Comparison of ENCODE assay signal across 8 mouse cellular contexts in the genomic region with DNA sequence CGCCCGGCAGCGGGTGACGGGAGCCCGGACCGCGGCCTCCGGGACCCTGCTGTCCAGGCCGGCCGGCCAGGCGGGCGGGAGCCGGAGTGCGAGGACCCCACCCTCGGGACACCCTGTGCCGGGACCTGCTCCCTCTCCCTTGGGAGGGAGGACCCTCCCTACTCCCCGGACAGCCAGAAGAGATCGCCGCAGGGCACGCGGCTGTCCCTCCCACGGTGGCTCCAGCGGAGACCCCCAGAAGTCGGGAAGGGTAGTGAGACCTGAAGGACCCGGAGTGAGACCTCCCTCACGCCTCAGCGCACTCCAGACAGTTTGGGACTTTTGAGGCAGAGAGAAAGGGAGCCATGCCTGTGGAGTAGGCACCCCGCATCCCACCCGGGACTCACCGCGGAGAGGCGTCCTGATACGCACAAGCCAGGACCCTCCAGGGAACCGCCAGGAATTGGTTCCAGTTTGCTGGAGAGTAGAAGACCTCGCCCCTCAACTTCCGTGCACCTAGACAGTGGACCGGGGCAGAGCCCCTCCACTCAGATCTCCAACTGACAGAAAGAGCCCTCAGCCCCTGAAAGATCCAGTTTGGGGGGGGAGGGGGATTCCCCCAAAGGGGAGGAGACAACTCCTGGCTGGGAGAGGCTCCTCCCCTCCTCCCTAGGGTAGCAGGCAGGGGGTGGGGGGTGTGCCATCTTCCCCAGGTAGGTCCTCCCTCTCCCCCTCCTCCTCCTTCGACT. TPM values are rescaled to one million over a fixed set of nuclear protein-coding genes. Genes with fewer than 3 reads are reported as not detected.
DNase-seq lines count a peak whose midpoint lies in the region; ATAC-seq and TF ChIP-seq lines count a peak whose summit lies in the region.

No protein-coding gene starts in this region.

- ATAC-seq in forebrain, postnatal 0 days: peak; percentile 68
- ATAC-seq in intestine, postnatal 0 days: peak; percentile 66
- ATAC-seq in neural tube, embryonic 13.5 days (ENCODE audit: low read depth): peak; percentile 76
- no peak for ATAC-seq in activated CD4-positive, CD25-positive, alpha-beta regulatory T cell, adult 4 months

- H3K9me3 ChIP-seq in forebrain, postnatal 0 days (ENCODE audit: low read length): no peaks in the 10 kb centered on the region
- H3K9me3 ChIP-seq in intestine, postnatal 0 days (ENCODE audit: control insufficient read depth): no peaks in the 10 kb centered on the region
- no peaks in the 10 kb centered on the region for H3K9me3 ChIP-seq in neural tube, embryonic 13.5 days

- peak; percentile 44 to 52 for DNase-seq in right cerebral cortex, postnatal 10 days (ENCODE audit: low spot score in 2 of 2)
- DNase-seq in right cerebral cortex, adult 2 months (ENCODE audit: low spot score in 2 of 2): no peak
- peak; percentile 65 for DNase-seq in cerebellum, adult 9-10 months
- DNase-seq in forebrain, postnatal 0 days: peak; percentile 57
- peak; percentile 44 to 46 for DNase-seq in lung, adult 18-20 months

- peak overlapping the region; percentile 87 for H3K9ac ChIP-seq in forebrain, postnatal 0 days
- H3K9ac ChIP-seq in intestine, postnatal 0 days (ENCODE audit: low read depth, low read length): peak overlapping the region; percentile 98
- peak overlapping the region; percentile 97 for H3K9ac ChIP-seq in neural tube, embryonic 13.5 days

- no peaks in the 10 kb centered on the region for H3K27me3 ChIP-seq in forebrain, postnatal 0 days (ENCODE audit: insufficient read depth, low read length)
- H3K27me3 ChIP-seq in intestine, postnatal 0 days (replicated peaks; ENCODE audit: control insufficient read depth, insufficient read depth, low read length): no peaks in the 10 kb centered on the region
- peaks cover 7% of the 10 kb centered on the region; the same call in 1 of the 2 replicates for H3K27me3 ChIP-seq in neural tube, embryonic 13.5 days

- no peak for TF ChIP-seq CTCF in forebrain, postnatal 0 days (IDR thresholded peaks at IDR 0.05; ENCODE audit: low read depth)
- no peak for TF ChIP-seq CTCF in intestine, postnatal 0 days (IDR thresholded peaks at IDR 0.05; ENCODE audit: low read depth)

- H3K36me3 ChIP-seq in forebrain, postnatal 0 days (ENCODE audit: insufficient read depth): no peaks in the 10 kb centered on the region
- H3K36me3 ChIP-seq in intestine, postnatal 0 days (ENCODE audit: control insufficient read depth, insufficient read depth): no peaks in the 10 kb centered on the region
- H3K36me3 ChIP-seq in neural tube, embryonic 13.5 days: no peaks in the 10 kb centered on the region

- peaks cover 19% of the 10 kb centered on the region; the same call in 1 of the 2 replicates for H3K4me1 ChIP-seq in forebrain, postnatal 0 days (ENCODE audit: insufficient read depth)
- peaks cover 5% of the 10 kb centered on the region; the same call in 1 of the 2 replicates for H3K4me1 ChIP-seq in intestine, postnatal 0 days (replicated peaks; ENCODE audit: control insufficient read depth, insufficient read depth, low read length)
- H3K4me1 ChIP-seq in neural tube, embryonic 13.5 days (replicated peaks): peaks cover 45% of the 10 kb centered on the region

- H3K4me3 ChIP-seq in forebrain, postnatal 0 days (ENCODE audit: low read depth, low read length): peak overlapping the region; percentile 62
- H3K4me3 ChIP-seq in intestine, postnatal 0 days (ENCODE audit: low read depth, low read length): peak overlapping the region; percentile 91
- peak overlapping the region; percentile 95 for H3K4me3 ChIP-seq in neural tube, embryonic 13.5 days

- H3K4me2 ChIP-seq in forebrain, postnatal 0 days (ENCODE audit: low read depth): peak overlapping the region; percentile 86
- peak overlapping the region; percentile 96 for H3K4me2 ChIP-seq in intestine, postnatal 0 days (replicated peaks; ENCODE audit: low read depth)
- H3K4me2 ChIP-seq in neural tube, embryonic 13.5 days: peak overlapping the region; percentile 83

- H3K27ac ChIP-seq in forebrain, postnatal 0 days (ENCODE audit: low read depth, low read length): peak overlapping the region; percentile 70
- H3K27ac ChIP-seq in intestine, postnatal 0 days (ENCODE audit: low read depth, low read length): peak overlapping the region; percentile 86
- H3K27ac ChIP-seq in neural tube, embryonic 13.5 days (replicated peaks): peak overlapping the region; percentile 52; the same call in 1 of the 2 replicates

- 3% methylated on average over 32 of the region's 38 CpGs for WGBS in forebrain, postnatal 0 days
- WGBS in intestine, postnatal 0 days: 0% methylated on average over 37 of the region's 38 CpGs
- under 1% methylated on average over 36 of the region's 38 CpGs for WGBS in neural tube, embryonic 13.5 days

RNA-seq across cellular contexts. Expression of a gene that starts 0.5 kb away (rescaled TPM):
- 16.3 and 23.4 TPM in 2 replicates for total RNA-seq in forebrain, postnatal 0 days (2014; rRNA removed)
- 6.7 and 8.1 TPM in 2 replicates for polyA plus RNA-seq in forebrain, postnatal 0 days (2015; fragmentation: Nextera tagmentation; extraction: Ambion mirVana)
- polyA plus RNA-seq in intestine, postnatal 0 days (2015; fragmentation: Nextera tagmentation; extraction: Ambion mirVana): 2.8 and 2.9 TPM in 2 replicates
- 6.3 and 7.3 TPM in 2 replicates for polyA plus RNA-seq in neural tube, embryonic 13.5 days (2015; fragmentation: Nextera tagmentation; extraction: Ambion mirVana)
- polyA plus RNA-seq in activated CD4-positive, CD25-positive, alpha-beta regulatory T cell, adult 4 months (2017; shearing (Covaris generic)): 1 to 10 TPM; 6.6 to 8.7 TPM

RNA-seq across cellular contexts. Expression of a gene that starts 18.8 kb away (rescaled TPM):
- total RNA-seq in forebrain, postnatal 0 days (2014; rRNA removed): 68.9 and 78.2 TPM in 2 replicates
- polyA plus RNA-seq in forebrain, postnatal 0 days (2015; fragmentation: Nextera tagmentation; extraction: Ambion mirVana): 27.3 and 41.6 TPM in 2 replicates
- 2.9 TPM in 2 replicates for polyA plus RNA-seq in intestine, postnatal 0 days (2015; fragmentation: Nextera tagmentation; extraction: Ambion mirVana)
- polyA plus RNA-seq in neural tube, embryonic 13.5 days (2015; fragmentation: Nextera tagmentation; extraction: Ambion mirVana): 22.5 and 27.5 TPM in 2 replicates
- polyA plus RNA-seq in activated CD4-positive, CD25-positive, alpha-beta regulatory T cell, adult 4 months (2017; shearing (Covaris generic)): 10 to 100 TPM; 64.2 to 69.4 TPM

RNA-seq across cellular contexts. Expression of a gene that starts 35.7 kb away (rescaled TPM):
- total RNA-seq in forebrain, postnatal 0 days (2014; rRNA removed): 1.5 and 2.3 TPM in 2 replicates
- 1.7 and 1.8 TPM in 2 replicates for polyA plus RNA-seq in forebrain, postnatal 0 days (2015; fragmentation: Nextera tagmentation; extraction: Ambion mirVana)
- polyA plus RNA-seq in intestine, postnatal 0 days (2015; fragmentation: Nextera tagmentation; extraction: Ambion mirVana): 2.1 and 2.2 TPM in 2 replicates
- polyA plus RNA-seq in neural tube, embryonic 13.5 days (2015; fragmentation: Nextera tagmentation; extraction: Ambion mirVana): 2.6 and 2.7 TPM in 2 replicates
- polyA plus RNA-seq in activated CD4-positive, CD25-positive, alpha-beta regulatory T cell, adult 4 months (2017; shearing (Covaris generic)): under 1 TPM in 1 of 2 experiments, not detected in 1; 0.60 TPM

RNA-seq across cellular contexts. Expression of a gene that starts 54.0 kb away (rescaled TPM):
- total RNA-seq in forebrain, postnatal 0 days (2014; rRNA removed): 131 and 146 TPM in 2 replicates
- polyA plus RNA-seq in forebrain, postnatal 0 days (2015; fragmentation: Nextera tagmentation; extraction: Ambion mirVana): 134 and 152 TPM in 2 replicates
- 45.8 and 48.7 TPM in 2 replicates for polyA plus RNA-seq in intestine, postnatal 0 days (2015; fragmentation: Nextera tagmentation; extraction: Ambion mirVana)
- polyA plus RNA-seq in neural tube, embryonic 13.5 days (2015; fragmentation: Nextera tagmentation; extraction: Ambion mirVana): 128 and 130 TPM in 2 replicates
- 10 to 100 TPM; 32.2 to 44.6 TPM for polyA plus RNA-seq in activated CD4-positive, CD25-positive, alpha-beta regulatory T cell, adult 4 months (2017; shearing (Covaris generic))

Comparison
In these comparisons a context has a peak if more than half of its experiments do, and no peak if none do; other contexts are left out.
1. DNase-seq: peak in right cerebral cortex, postnatal 10 days (2 of 2), cerebellum, adult 9-10 months (single experiment), forebrain, postnatal 0 days (single experiment) and lung, adult 18-20 months (2 of 2); none in right cerebral cortex, adult 2 months (0 of 2).
2. Peak in every context shown above with its lines, with median percentiles within 50 percentile points of each other: H3K27ac ChIP-seq, H3K4me2 ChIP-seq, H3K4me3 ChIP-seq and H3K9ac ChIP-seq.